Mouse (Mus musculus) lung, postnatal 25 days (tissue): ENCODE measurements around the gene Ptafr.

Experiments
- DNase-seq: peaks from one replicate; pipeline ENCODE4 v3.0.0; 2022; ENCODE audit warnings: low spot score

The Ptafr gene

GRCm38 (mm10) chr4:132563965-132564364, at the start of gene Ptafr:
Gene Ptafr (plus strand): TSS chr4:132564067.
- DNase-seq = peak; percentile 39

GRCm38 (mm10) chr4:132514555-132515135, 49.2 kb upstream of the Ptafr start:
- DNase-seq = peak; percentile 88

GRCm38 (mm10) chr4:132515369-132516155, 48.3 kb upstream of the Ptafr start:
- peak; percentile 98 for DNase-seq

GRCm38 (mm10) chr4:132518066-132518465, 45.8 kb upstream of the Ptafr start:
- peak; percentile 42 for DNase-seq

GRCm38 (mm10) chr4:132519188-132519587, 44.7 kb upstream of the Ptafr start:
- no peak for DNase-seq

GRCm38 (mm10) chr4:132524321-132524741, 39.5 kb upstream of the Ptafr start:
- no peak for DNase-seq

- peak; percentile 29 for DNase-seq
These were observed 39.1 kb upstream of the Ptafr start for GRCm38 (mm10) chr4:132524808-132525207.

GRCm38 (mm10) chr4:132526678-132527077, 37.2 kb upstream of the Ptafr start:
- DNase-seq = no peak

GRCm38 (mm10) chr4:132527917-132528522, 35.8 kb upstream of the Ptafr start:
- no peak for DNase-seq

- no peak for DNase-seq
These were observed 34.5 kb upstream of the Ptafr start for GRCm38 (mm10) chr4:132529344-132529743.

GRCm38 (mm10) chr4:132530033-132530804, 33.6 kb upstream of the Ptafr start:
- no peak for DNase-seq

- no peak for DNase-seq
These were observed 31.4 kb upstream of the Ptafr start for GRCm38 (mm10) chr4:132532496-132532895.

- DNase-seq = peak; percentile 93
These were observed 30.6 kb upstream of the Ptafr start, which contains the start of gene Atpif1 for GRCm38 (mm10) chr4:132532981-132533916. Gene Atpif1 (minus strand): TSS chr4:132533659.

GRCm38 (mm10) chr4:132535406-132536121, 28.3 kb upstream of the Ptafr start, which contains the start of gene Dnajc8:
Gene Dnajc8 (plus strand): TSS chr4:132535550.
- peak; percentile 96 for DNase-seq

- no peak for DNase-seq
These were observed 24.4 kb upstream of the Ptafr start for GRCm38 (mm10) chr4:132539481-132539880.

GRCm38 (mm10) chr4:132541413-132541812, 22.5 kb upstream of the Ptafr start:
- no peak for DNase-seq

GRCm38 (mm10) chr4:132542724-132543123, 21.1 kb upstream of the Ptafr start:
- no peak for DNase-seq

- peak; percentile 78 for DNase-seq
These were observed 18.0 kb upstream of the Ptafr start for GRCm38 (mm10) chr4:132545851-132546250.

GRCm38 (mm10) chr4:132554221-132554620, 9.6 kb upstream of the Ptafr start:
- peak; percentile 55 for DNase-seq

- peak; percentile 24 for DNase-seq
These were observed 9.2 kb upstream of the Ptafr start for GRCm38 (mm10) chr4:132554653-132555052.
